Mouse (Mus musculus) MEL (cell line): Measurements from ENCODE around the gene Cyren. TPM values are rescaled to one million over a fixed set of nuclear protein-coding genes. Genes with fewer than 3 reads are reported as not detected.

Experiments
- DNase-seq: peaks from one replicate; pipeline ENCODE4 v3.0.0; 2011; ENCODE audit warnings: low read depth, low spot score
- H3K27ac ChIP-seq: 2 replicates; pipeline ENCODE4 v1.5.1; 2012; ENCODE audit warnings: low read depth, mild to moderate bottlenecking, control low read depth, low read length, moderate library complexity; ENCODE audit not compliant: control insufficient read depth
- H3K27me3 ChIP-seq, 2 experiments: fragments of 150-350 bp in 1 of 2; sonication (generic) in 1 of 2; 2 replicates each; pipeline ENCODE4 v1.6.1; 2012; ENCODE audit warnings: low read length in 2 of 2, mild to moderate bottlenecking in 2 of 2, improper control_type of control experiment in 1 of 2, moderate library complexity in 1 of 2; ENCODE audit not compliant: insufficient read depth in 2 of 2, control insufficient read depth in 1 of 2
- H3K36me3 ChIP-seq, 2 experiments: 2 replicates each; pipeline ENCODE4 v1.6.1; 2012 to 2014; ENCODE audit warnings: low read length in 2 of 2, improper control_type of control experiment in 1 of 2, inconsistent platforms in 1 of 2, mild to moderate bottlenecking in 1 of 2; ENCODE audit not compliant: insufficient read depth in 2 of 2, control insufficient read depth in 1 of 2
- H3K4me1 ChIP-seq, 2 experiments: fragments of 150-350 bp in 1 of 2; sonication (generic) in 1 of 2; 2 replicates each; pipeline ENCODE4 v1.6.1; 2012; ENCODE audit warnings: low read length in 2 of 2, improper control_type of control experiment in 1 of 2, mild to moderate bottlenecking in 1 of 2; ENCODE audit not compliant: insufficient read depth in 2 of 2, control insufficient read depth in 1 of 2
- H3K4me3 ChIP-seq, 2 experiments: fragments of 150-350 bp in 1 of 2; sonication (generic) in 1 of 2; 2 replicates each; pipeline ENCODE4 v1.5.1; 2012; ENCODE audit warnings: low read depth in 2 of 2, low read length in 2 of 2, mild to moderate bottlenecking in 2 of 2, moderate library complexity in 2 of 2, control low read depth in 1 of 2, improper control_type of control experiment in 1 of 2; ENCODE audit not compliant: control insufficient read depth in 1 of 2, insufficient read depth in 1 of 2
- H3K79me2 ChIP-seq: 2 replicates; pipeline ENCODE4 v1.6.1; 2012; ENCODE audit warnings: mild to moderate bottlenecking, low read length, moderate library complexity; ENCODE audit not compliant: control insufficient read depth, poor library complexity, insufficient read depth
- H3K9ac ChIP-seq: 2 replicates; pipeline ENCODE4 v1.6.1; 2012; ENCODE audit warnings: low read depth, mild to moderate bottlenecking, control low read depth, low read length, moderate library complexity; ENCODE audit not compliant: control insufficient read depth, poor library complexity, severe bottlenecking
- H3K9me3 ChIP-seq: fragments of 150-350 bp; sonication (generic); replicated peaks from 2 replicates; pipeline ENCODE4 v1.6.1; 2012; ENCODE audit warnings: mild to moderate bottlenecking, low read length, improper control_type of control experiment, moderate library complexity; ENCODE audit not compliant: insufficient read depth
- CHD2 ChIP-seq: IDR thresholded peaks from 2 replicates; pipeline ENCODE4 v1.6.1; 2011; ENCODE audit warnings: low read length, improper control_type of control experiment
- EP300 ChIP-seq, 2 experiments: IDR thresholded peaks; 2 replicates each; pipeline ENCODE4 v1.6.1; 2011; ENCODE audit warnings: improper control_type of control experiment in 2 of 2, low read length in 2 of 2, low read depth in 1 of 2, mild to moderate bottlenecking in 1 of 2
- ETS1 ChIP-seq: IDR thresholded peaks from 2 replicates; pipeline ENCODE4 v1.6.1; 2012; ENCODE audit warnings: low read depth, mild to moderate bottlenecking, inconsistent platforms, low read length, improper control_type of control experiment, moderate library complexity
- MAFK ChIP-seq: IDR thresholded peaks from 2 replicates; pipeline ENCODE4 v1.6.1; 2011; ENCODE audit warnings: low read depth, mild to moderate bottlenecking, low read length, improper control_type of control experiment, borderline replicate concordance
- MAX ChIP-seq: IDR thresholded peaks from 2 replicates; pipeline ENCODE4 v1.6.1; 2011; ENCODE audit warnings: low read length, improper control_type of control experiment
- MYC ChIP-seq: IDR thresholded peaks from 2 replicates; pipeline ENCODE4 v1.6.1; 2011; ENCODE audit warnings: low read depth, mild to moderate bottlenecking, low read length, improper control_type of control experiment, moderate library complexity
- NELFE ChIP-seq: IDR thresholded peaks from 2 replicates; pipeline ENCODE4 v1.6.1; 2011; ENCODE audit warnings: low read depth, low read length, improper control_type of control experiment
- SIN3A ChIP-seq: IDR thresholded peaks from 2 replicates; pipeline ENCODE4 v1.6.1; 2012; ENCODE audit warnings: low read length, improper control_type of control experiment, inconsistent platforms
- TBP ChIP-seq: IDR thresholded peaks from 2 replicates; pipeline ENCODE4 v1.8.0; 2011; ENCODE audit warnings: low read depth, low read length, improper control_type of control experiment
- TCF12 ChIP-seq: IDR thresholded peaks from 2 replicates; pipeline ENCODE4 v1.6.1; 2014; ENCODE audit warnings: low read depth, mild to moderate bottlenecking, inconsistent platforms, low read length, improper control_type of control experiment, moderate library complexity
- ZC3H11A ChIP-seq: IDR thresholded peaks from 2 replicates; pipeline ENCODE4 v1.6.1; 2012; ENCODE audit warnings: low read depth, mild to moderate bottlenecking, inconsistent platforms, low read length, improper control_type of control experiment
- ZKSCAN1 ChIP-seq: IDR thresholded peaks from 2 replicates; pipeline ENCODE4 v1.6.1; 2012; ENCODE audit warnings: low read depth, mild to moderate bottlenecking, inconsistent platforms, low read length, improper control_type of control experiment, moderate library complexity
- ZNF384 ChIP-seq: IDR thresholded peaks from 2 replicates; pipeline ENCODE4 v1.6.1; 2012; ENCODE audit warnings: low read depth, mild to moderate bottlenecking, inconsistent platforms, low read length, improper control_type of control experiment
- polyA plus RNA-seq, 2 experiments: library from polyadenylated mRNA; stranded (reverse) in 1 of 2; unstranded in 1 of 2; fragments of >175 nt in 1 of 2; fragments of >200 nt in 1 of 2; gene quantifications; 2 replicates each; pipeline versions ENCODE4 v1.2.1 to v1.2.4; 2012; ENCODE audit warnings: low replicate concordance in 2 of 2, low read depth in 1 of 2; ENCODE audit not compliant: insufficient read length in 2 of 2, insufficient read depth in 1 of 2, missing spikeins in 1 of 2
- total RNA-seq: library from RNA; depleted of rRNA; stranded (reverse); fragments of 300-350 nt; gene quantifications from 2 replicates; pipeline ENCODE4 v1.2.3, GENCODE M21; 2012

The Cyren gene
- total and polyA plus RNA-seq, 3 experiments, result 10.1 to 15.9 TPM; not detected in 1

DNA sequence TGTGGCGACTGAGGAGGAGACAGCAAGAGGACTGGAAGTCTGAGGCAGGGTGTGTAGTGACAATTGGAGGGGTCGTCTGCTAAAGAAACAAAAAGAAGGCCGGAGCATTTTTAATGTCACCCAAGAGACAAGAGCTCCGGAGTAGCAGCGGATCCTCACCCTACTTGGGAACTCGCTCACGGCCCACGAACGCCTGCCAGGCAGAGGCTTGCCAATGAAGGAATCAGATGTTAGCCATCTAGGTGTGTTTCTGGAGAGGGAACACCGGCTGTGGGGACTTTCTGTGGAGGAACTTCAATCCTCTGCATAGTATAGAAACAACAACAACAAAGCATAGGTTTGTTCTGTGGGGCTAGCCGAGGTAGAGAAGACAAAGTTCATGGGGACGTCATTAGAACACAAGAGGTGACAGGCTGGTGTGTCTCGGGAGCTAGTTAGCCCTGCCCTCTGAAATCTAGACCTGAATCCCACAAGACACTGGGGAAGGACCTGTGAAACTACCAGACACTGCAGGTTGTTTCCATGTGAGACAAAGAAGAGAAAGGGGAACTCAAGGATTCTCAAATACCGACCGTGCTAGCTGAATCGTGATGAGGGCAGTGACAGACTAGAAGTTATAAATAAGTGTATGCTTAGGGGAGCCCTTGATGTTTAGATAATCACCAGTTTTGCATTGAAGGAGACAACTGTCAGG is 10.4 kb downstream of the Cyren start:
- peaks cover 0 to 52% of the 10 kb centered on the region in 2 experiments; a peak in 2 of 4 replicates for H3K36me3 ChIP-seq
- peaks cover 3% of the 10 kb centered on the region; the same call in 1 of the 2 replicates for H3K79me2 ChIP-seq
- H3K4me1 ChIP-seq, result peaks cover 18 to 63% of the 10 kb centered on the region in 2 experiments
- peak; percentile 81 for DNase-seq
- H3K9me3 ChIP-seq, result no peaks in the 10 kb centered on the region
- TF ChIP-seq TBP (peak; percentile 56; the same call in 1 of the 2 replicates), TCF12 (0 out of 2 replicates have a peak, but pooled peaks have one; percentile 17), NELFE (peak; percentile 34; the same call in 1 of the 2 replicates), MYC (0 out of 2 replicates have a peak, but pooled peaks have one; percentile 52), ZC3H11A (no peak), MAX (no peak), SIN3A (peak; percentile 28; the same call in 1 of the 2 replicates)
- H3K9ac ChIP-seq, result peak overlapping the region; percentile 57
- H3K27ac ChIP-seq, result peak overlapping the region; percentile 95
- no peaks in the 10 kb centered on the region for H3K27me3 ChIP-seq
- H3K4me3 ChIP-seq, result peak overlapping the region; percentile 24; a peak in 2 of 4 replicates

DNA sequence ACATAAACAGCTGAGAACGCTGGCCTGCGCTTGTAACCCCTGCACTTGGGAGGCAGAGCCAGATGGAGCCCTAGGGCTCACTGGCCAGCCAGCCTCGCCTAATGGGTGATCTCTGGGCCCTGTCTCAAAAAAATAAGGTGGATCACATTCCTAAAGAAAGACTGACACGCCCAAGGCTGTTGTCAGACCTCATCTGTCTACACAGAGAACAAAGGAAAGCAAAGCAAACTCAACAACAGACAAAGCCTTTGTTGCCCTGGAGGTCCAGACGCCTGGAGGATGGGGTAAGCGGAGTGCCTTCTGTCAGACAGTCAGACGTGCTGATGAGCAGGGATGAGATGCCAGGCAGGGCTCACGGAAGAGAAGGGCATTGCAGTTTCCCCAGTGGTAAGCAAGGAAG is 11.1 kb downstream of the Cyren start:
- TF ChIP-seq MAX, result no peak
- TF ChIP-seq ZKSCAN1, result no peak
- no peak for TF ChIP-seq CHD2
- no peak for TF ChIP-seq TCF12
- no peak for TF ChIP-seq ETS1
- no peak for TF ChIP-seq MAFK
- no peak for TF ChIP-seq EP300 (IDR thresholded peaks at IDR 0.05; ENCODE audit: low read depth in 1 of 2, low read length in 2 of 2)
- no peak for TF ChIP-seq ZNF384
- TF ChIP-seq, all 39 proteins: peak for 0
- Histone ChIP-seq H3K4me1 (peaks cover 18 to 57% of the 10 kb centered on the region in 2 experiments), H3K9me3 (no peaks in the 10 kb centered on the region), H3K4me3 (no peak overlapping the region), H3K36me3 (peaks cover 0 to 52% of the 10 kb centered on the region in 2 experiments; a peak in 2 of 4 replicates), H3K27me3 (no peaks in the 10 kb centered on the region), H3K79me2 (peaks cover 3% of the 10 kb centered on the region; the same call in 1 of the 2 replicates), H3K9ac (peak overlapping the region; percentile 18; the same call in 1 of the 2 replicates), H3K27ac (peak overlapping the region; percentile 95)
- DNase-seq, result no peak
